Mouse (Mus musculus) common myeloid progenitor, adult 5-6 weeks (primary cell): ENCODE measurements around the gene Ell. TPM values are rescaled to one million over a fixed set of nuclear protein-coding genes. Genes with fewer than 3 reads are reported as not detected.

ENCODE experiments used
- ATAC-seq: replicated peaks from 2 replicates; pipeline ENCODE4 v1.8.0; 2016; ENCODE audit warnings: low read depth, mild to moderate bottlenecking, moderate TSS enrichment, inconsistent platforms; ENCODE audit not compliant: poor library complexity, severe bottlenecking
- total RNA-seq: library from RNA; stranded (forward); fragments of 200-1000, 187-1606 nt; gene quantifications from 2 replicates; pipeline ENCODE4 v1.2.3, GENCODE M21; 2017

Gene Ell
- total RNA-seq, 1 experiment from 2014 or later, result 10.5 TPM

- ATAC-seq, result no peak
Measured at GRCm38 (mm10) chr8:70530314-70530713, 8.9 kb upstream of the Ell start.

- ATAC-seq, result no peak
Measured at GRCm38 (mm10) chr8:70534281-70534680, 5.0 kb upstream of the Ell start.

- no peak for ATAC-seq
Measured at GRCm38 (mm10) chr8:70535221-70535620, 4.0 kb upstream of the Ell start.

- no peak for ATAC-seq
Measured at GRCm38 (mm10) chr8:70535701-70536100, 3.6 kb upstream of the Ell start.

GRCm38 (mm10) chr8:70538024-70538579 lies 1.2 kb upstream of the Ell start:
- ATAC-seq, result peak; percentile 17

- peak; percentile 74 for ATAC-seq
Measured at GRCm38 (mm10) chr8:70538633-70539076, 602 bp upstream of the Ell start.

GRCm38 (mm10) chr8:70540013-70540506 lies 803 bp downstream of the Ell start:
- ATAC-seq, result no peak

- ATAC-seq, result no peak
Measured at GRCm38 (mm10) chr8:70540507-70541071, 1.3 kb downstream of the Ell start.

- ATAC-seq, result no peak
Measured at GRCm38 (mm10) chr8:70541081-70541480, 1.8 kb downstream of the Ell start.

- peak; percentile 15 for ATAC-seq
Measured at GRCm38 (mm10) chr8:70544200-70544687, 5.0 kb downstream of the Ell start.

GRCm38 (mm10) chr8:70546412-70546811 lies 7.2 kb downstream of the Ell start:
- no peak for ATAC-seq

- ATAC-seq, result no peak
Measured at GRCm38 (mm10) chr8:70547762-70548161, 8.5 kb downstream of the Ell start.

- ATAC-seq, result peak; percentile 83
Measured at GRCm38 (mm10) chr8:70549412-70550184, 10.3 kb downstream of the Ell start.

- ATAC-seq, result no peak
Measured at GRCm38 (mm10) chr8:70551558-70552161, 12.4 kb downstream of the Ell start.

- ATAC-seq, result peak; percentile 24
Measured at GRCm38 (mm10) chr8:70552836-70553235, 13.6 kb downstream of the Ell start.

GRCm38 (mm10) chr8:70553740-70554139 lies 14.5 kb downstream of the Ell start:
- ATAC-seq, result no peak

GRCm38 (mm10) chr8:70555079-70555747 lies 16.0 kb downstream of the Ell start:
- ATAC-seq, result no peak

GRCm38 (mm10) chr8:70558334-70558733 lies 19.1 kb downstream of the Ell start:
- peak; percentile 70 for ATAC-seq

- no peak for ATAC-seq
Measured at GRCm38 (mm10) chr8:70558983-70559382, 19.7 kb downstream of the Ell start.

GRCm38 (mm10) chr8:70560096-70560495 lies 20.8 kb downstream of the Ell start:
- peak; percentile 65 for ATAC-seq
